Mouse (Mus musculus): Measurements from ENCODE around the gene Myo9b.

DNA sequence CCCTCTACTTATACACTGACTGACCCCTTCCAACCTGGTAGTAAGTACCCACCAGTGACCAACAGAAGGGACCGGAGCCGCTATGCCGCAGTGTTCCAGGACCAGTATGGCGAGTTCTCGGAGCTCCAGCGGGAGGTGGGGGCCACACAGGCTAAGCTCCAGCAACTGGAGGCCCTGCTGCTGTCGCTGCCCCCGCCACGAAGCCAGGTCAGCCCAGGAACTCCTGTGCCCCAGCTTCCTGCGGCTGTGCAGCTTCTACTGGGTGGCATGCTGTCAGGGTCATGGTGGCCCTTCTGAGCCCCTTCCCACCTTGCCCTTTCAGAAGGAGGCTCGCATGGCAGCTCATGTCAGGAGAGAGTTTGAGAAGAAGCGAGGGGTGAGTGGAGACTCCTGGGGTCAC lies 99.9 kb downstream of the Myo9b start:
- TF ChIP-seq FLI1 (IDR thresholded peaks at IDR 0.05; ENCODE audit: low read length), result no peak
- no peak for TF ChIP-seq GATA1 (IDR thresholded peaks at IDR 0.05; ENCODE audit: borderline replicate concordance, low read length)

Measured in megakaryocyte, embryonic 14.5 days (primary cell).